Mouse (Mus musculus): ENCODE data around the gene Zfp523. TPM values are rescaled to one million over a fixed set of nuclear protein-coding genes. Genes with fewer than 3 reads are reported as not detected.

The Zfp523 gene
- polyA plus RNA-seq, 1 experiment = 12.8 TPM

- H3K4me3 ChIP-seq (ENCODE audit: insufficient read depth, low read length) = no peak overlapping the region
- H3K27ac ChIP-seq (ENCODE audit: insufficient read depth, low read length) = no peak overlapping the region
- H3K4me1 ChIP-seq (ENCODE audit: control insufficient read depth, insufficient read depth, low read length) = peaks cover 9% of the 10 kb centered on the region
- no peak for TF ChIP-seq CTCF (IDR thresholded peaks at IDR 0.05; ENCODE audit: borderline replicate concordance, insufficient read depth, low read length)
- no peak for TF ChIP-seq POLR2A (IDR thresholded peaks at IDR 0.05; ENCODE audit: low read depth, low read length)
Observed at GRCm38 (mm10) chr17:28246640-28247039, 69.7 kb downstream of the Zfp523 start.

- peaks cover 9% of the 10 kb centered on the region for H3K4me1 ChIP-seq (ENCODE audit: control insufficient read depth, insufficient read depth, low read length)
Observed at GRCm38 (mm10) chr17:28247613-28248012, 70.7 kb downstream of the Zfp523 start.

GRCm38 (mm10) chr17:28249062-28249461 lies 72.1 kb downstream of the Zfp523 start:
- no peak overlapping the region for H3K27ac ChIP-seq (ENCODE audit: insufficient read depth, low read length)
- H3K4me3 ChIP-seq (ENCODE audit: insufficient read depth, low read length) = no peak overlapping the region
- H3K4me1 ChIP-seq (ENCODE audit: control insufficient read depth, insufficient read depth, low read length) = peaks cover 9% of the 10 kb centered on the region
- TF ChIP-seq CTCF (IDR thresholded peaks at IDR 0.05; ENCODE audit: borderline replicate concordance, insufficient read depth, low read length) (no peak), POLR2A (IDR thresholded peaks at IDR 0.05; ENCODE audit: low read depth, low read length) (no peak)

More at GRCm38 (mm10) chr17:28247613-28248012, 70.7 kb downstream of the Zfp523 start:
- Histone ChIP-seq H3K27ac (ENCODE audit: insufficient read depth, low read length) (no peak overlapping the region), H3K4me3 (ENCODE audit: insufficient read depth, low read length) (no peak overlapping the region)
- TF ChIP-seq CTCF (IDR thresholded peaks at IDR 0.05; ENCODE audit: borderline replicate concordance, insufficient read depth, low read length) (no peak), POLR2A (IDR thresholded peaks at IDR 0.05; ENCODE audit: low read depth, low read length) (no peak)

GRCm38 (mm10) chr17:28251579-28252280 lies 74.8 kb downstream of the Zfp523 start:
- peaks cover 18% of the 10 kb centered on the region for H3K4me1 ChIP-seq (ENCODE audit: control insufficient read depth, insufficient read depth, low read length)
- TF ChIP-seq CTCF (IDR thresholded peaks at IDR 0.05; ENCODE audit: borderline replicate concordance, insufficient read depth, low read length) = no peak
- TF ChIP-seq POLR2A (IDR thresholded peaks at IDR 0.05; ENCODE audit: low read depth, low read length) = no peak
- no peak overlapping the region for H3K27ac ChIP-seq (ENCODE audit: insufficient read depth, low read length)
- H3K4me3 ChIP-seq (ENCODE audit: insufficient read depth, low read length) = no peak overlapping the region

GRCm38 (mm10) chr17:28252281-28252648 lies 75.3 kb downstream of the Zfp523 start:
- Histone ChIP-seq H3K27ac (ENCODE audit: insufficient read depth, low read length) (no peak overlapping the region), H3K4me1 (ENCODE audit: control insufficient read depth, insufficient read depth, low read length) (peaks cover 16% of the 10 kb centered on the region), H3K4me3 (ENCODE audit: insufficient read depth, low read length) (no peak overlapping the region)
- TF ChIP-seq POLR2A (IDR thresholded peaks at IDR 0.05; ENCODE audit: low read depth, low read length) (no peak), CTCF (IDR thresholded peaks at IDR 0.05; ENCODE audit: borderline replicate concordance, insufficient read depth, low read length) (no peak)

- H3K4me3 ChIP-seq (ENCODE audit: insufficient read depth, low read length) = no peak overlapping the region
- H3K27ac ChIP-seq (ENCODE audit: insufficient read depth, low read length) = no peak overlapping the region
- peaks cover 19% of the 10 kb centered on the region for H3K4me1 ChIP-seq (ENCODE audit: control insufficient read depth, insufficient read depth, low read length)
- TF ChIP-seq CTCF (IDR thresholded peaks at IDR 0.05; ENCODE audit: borderline replicate concordance, insufficient read depth, low read length) (no peak), POLR2A (IDR thresholded peaks at IDR 0.05; ENCODE audit: low read depth, low read length) (no peak)
Observed at GRCm38 (mm10) chr17:28253216-28253615, 76.3 kb downstream of the Zfp523 start.

- Histone ChIP-seq H3K4me1 (ENCODE audit: control insufficient read depth, insufficient read depth, low read length) (peaks cover 19% of the 10 kb centered on the region), H3K27ac (ENCODE audit: insufficient read depth, low read length) (no peak overlapping the region), H3K4me3 (ENCODE audit: insufficient read depth, low read length) (no peak overlapping the region)
- TF ChIP-seq CTCF (IDR thresholded peaks at IDR 0.05; ENCODE audit: borderline replicate concordance, insufficient read depth, low read length) (no peak), POLR2A (IDR thresholded peaks at IDR 0.05; ENCODE audit: low read depth, low read length) (no peak)
Observed at GRCm38 (mm10) chr17:28254804-28255203, 77.9 kb downstream of the Zfp523 start.

Other genes starting within 250 kb of the Zfp523 start
- not detected in 2 replicates for gene Tcp11, start 96.5 kb upstream of the Zfp523 start, polyA plus RNA-seq (2011; ENCODE audit: insufficient read length, low read depth, missing spikeins)
- gene Scube3, start 35.0 kb upstream of the Zfp523 start, polyA plus RNA-seq (2011; ENCODE audit: insufficient read length, low read depth, missing spikeins) = 3.3 and 4.7 TPM in 2 replicates
- 26.2 and 26.5 TPM in 2 replicates for gene Def6, start 30.6 kb downstream of the Zfp523 start, polyA plus RNA-seq (2011; ENCODE audit: insufficient read length, low read depth, missing spikeins)
- gene Ppard, start 55.6 kb downstream of the Zfp523 start, polyA plus RNA-seq (2011; ENCODE audit: insufficient read length, low read depth, missing spikeins) = 31.6 and 36.1 TPM in 2 replicates
- gene Fance, start 136.4 kb downstream of the Zfp523 start, polyA plus RNA-seq (2011; ENCODE audit: insufficient read length, low read depth, missing spikeins) = 22.3 and 23.4 TPM in 2 replicates
- gene Rpl10a, start 151.3 kb downstream of the Zfp523 start, polyA plus RNA-seq (2011; ENCODE audit: insufficient read length, low read depth, missing spikeins) = 1,157 and 1,234 TPM in 2 replicates
- 58.5 and 64.0 TPM in 2 replicates for gene Tead3, start 173.7 kb downstream of the Zfp523 start, polyA plus RNA-seq (2011; ENCODE audit: insufficient read length, low read depth, missing spikeins)
- gene Tulp1, start 188.1 kb downstream of the Zfp523 start, polyA plus RNA-seq (2011; ENCODE audit: insufficient read length, low read depth, missing spikeins) = 0.51 TPM in 1 of 2 replicates, not detected in the other